Mouse (Mus musculus): Measurements from ENCODE around the gene Ccdc126.

GRCm38 (mm10) chr6:49343737-49344469, 24.8 kb downstream of the Ccdc126 start:
- TF ChIP-seq CTCF (IDR thresholded peaks at IDR 0.05; ENCODE audit: low read depth, low read length) (no peak), GATA1 (IDR thresholded peaks at IDR 0.05; ENCODE audit: borderline replicate concordance, low read length) (no peak), GATA2 (IDR thresholded peaks at IDR 0.05; ENCODE audit: borderline replicate concordance, low read depth, low read length) (no peak), POLR2AphosphoS5 (IDR thresholded peaks at IDR 0.05; ENCODE audit: insufficient replicate concordance, low read depth, low read length) (no peak)

Data from G1E (cell line).